ENCODE assay signal across 9 mouse cellular contexts in genomic region chr3:96332631-96333395, GRCm38 (mm10). TPM values are rescaled to one million over a fixed set of nuclear protein-coding genes. Genes with fewer than 3 reads are reported as not detected.
DNase-seq lines count a peak whose midpoint lies in the region; ATAC-seq lines count a peak whose summit lies in the region.
"Had no signal": no experiment of that assay in that cellular context is flagged by ENCODE, and none has a peak within 500 bp of the region (broad histone marks: within the 10 kb centered on the region; RNA-seq: fewer than 3 reads in every experiment).

No protein-coding gene starts in this region.

- 2% methylated on average over 27 of the region's 27 CpGs for WGBS in limb, embryonic 11.5 days

- 0 out of 2 replicates have a peak, but pooled peaks cover 4% of the 10 kb centered on the region for H3K4me1 ChIP-seq in limb, embryonic 11.5 days (ENCODE audit: control insufficient read depth, insufficient read depth, low read length)

- H3K4me2 ChIP-seq in limb, embryonic 11.5 days (ENCODE audit: low read depth, severe bottlenecking): no peak overlapping the region; the same call in 1 of the 2 replicates

- no peak overlapping the region for H3K9ac ChIP-seq in limb, embryonic 11.5 days (ENCODE audit: low read length)

- ATAC-seq in limb, embryonic 11.5 days (ENCODE audit: insufficient number of reproducible peaks, low FRiP score, low TSS enrichment, low read depth): no peak

- H3K27me3 ChIP-seq in limb, embryonic 11.5 days (ENCODE audit: control insufficient read depth, insufficient read depth, low read length): peaks cover 36% of the 10 kb centered on the region

- no peak overlapping the region for H3K27ac ChIP-seq in limb, embryonic 11.5 days (replicated peaks; ENCODE audit: low read depth, low read length)

- no peaks in the 10 kb centered on the region for H3K36me3 ChIP-seq in limb, embryonic 11.5 days (ENCODE audit: control insufficient read depth, insufficient read depth, low read length)

- peak; percentile 1 to 27 for DNase-seq in cerebellum, postnatal 14 days
- no peak for DNase-seq in cerebellum, adult 9-11 months
- DNase-seq in spleen, postnatal 4 days (ENCODE audit: low spot score in 2 of 2): peak; percentile 58 to 76
- DNase-seq in spleen, adult 12 weeks (ENCODE audit: low spot score): no peak
- DNase-seq in limb, embryonic 11.5 days (ENCODE audit: low spot score): peak; percentile 81
- peak; percentile 60 for DNase-seq in thymus, postnatal 25 days
- DNase-seq in cerebellum, postnatal 4 days (ENCODE audit: low spot score in 2 of 2): no peak
- no peak for DNase-seq in left cerebral cortex, adult 11 months (ENCODE audit: low spot score)
- DNase-seq: gastrocnemius, postnatal 25 days had no signal

- no peak overlapping the region for H3K4me3 ChIP-seq in limb, embryonic 11.5 days (ENCODE audit: low read depth, low read length)

- H3K9me3 ChIP-seq in limb, embryonic 11.5 days (ENCODE audit: control insufficient read depth, low read length): no peaks in the 10 kb centered on the region

RNA-seq across cellular contexts. Expression of gene Fcgr1, which starts 39.0 kb away (rescaled TPM):
- polyA plus RNA-seq in limb, embryonic 11.5 days (2014; fragmentation: Nextera tagmentation; extraction: Ambion mirVana): 0.67 and 0.88 TPM in 2 replicates

Comparison
In these comparisons a context has a peak if more than half of its experiments do, and no peak if none do; other contexts are left out.
1. DNase-seq: peak in cerebellum, postnatal 14 days (2 of 2), spleen, postnatal 4 days (2 of 2), limb, embryonic 11.5 days (single experiment) and thymus, postnatal 25 days (single experiment); none in cerebellum, adult 9-11 months (single experiment), spleen, adult 12 weeks (single experiment), cerebellum, postnatal 4 days (0 of 2) and left cerebral cortex, adult 11 months (single experiment).